Mouse (Mus musculus): ENCODE measurements around the gene Txndc5. TPM values are rescaled to one million over a fixed set of nuclear protein-coding genes. Genes with fewer than 3 reads are reported as not detected.
A peak's percentile ranks its signal among the peaks of the same experiment; 100 is the strongest.

The Txndc5 gene
- polyA plus RNA-seq, 1 experiment from 2014 or later, result 60.5 TPM

DNA sequence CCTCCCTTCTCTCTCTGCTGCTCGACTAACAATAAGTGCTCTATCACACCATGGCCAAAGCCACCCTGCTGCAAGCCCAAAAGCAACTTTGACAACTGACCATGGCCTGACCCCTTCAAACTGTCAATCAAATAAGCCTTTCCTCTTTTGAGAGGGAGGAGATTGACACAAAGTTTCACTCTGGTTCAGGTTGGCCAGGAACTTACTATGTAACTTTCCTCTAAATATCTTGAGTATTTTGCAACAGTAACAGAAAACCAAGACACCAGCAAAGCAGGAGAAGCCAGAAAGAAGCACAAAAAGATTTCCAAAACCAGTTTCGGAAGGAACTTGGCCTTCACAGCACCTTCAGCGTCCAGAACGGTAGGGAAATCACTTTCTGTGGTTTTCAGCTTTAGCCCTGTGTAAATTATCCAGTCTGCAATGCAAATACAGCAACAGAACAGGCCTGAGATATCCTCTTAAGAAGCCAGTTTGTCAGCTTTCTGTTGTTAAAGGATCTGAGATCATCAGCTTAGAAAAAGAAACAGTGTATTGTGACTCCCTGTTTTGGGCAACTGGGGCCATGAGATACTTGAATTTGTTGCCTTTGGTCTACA lies 6.5 kb downstream of the Txndc5 start:
- 76% methylated on average over 4 of the region's 4 CpGs for WGBS
- no peak overlapping the region for H3K4me3 ChIP-seq
- ATAC-seq (replicated peaks), result no peak
- peaks cover 7% of the 10 kb centered on the region for H3K4me1 ChIP-seq
- H3K36me3 ChIP-seq, result peaks cover 13% of the 10 kb centered on the region
- H3K9ac ChIP-seq (replicated peaks), result no peak overlapping the region
- no peaks in the 10 kb centered on the region for H3K27me3 ChIP-seq
- H3K9me3 ChIP-seq, result no peaks in the 10 kb centered on the region
- no peak overlapping the region for H3K27ac ChIP-seq (replicated peaks)
- no peak overlapping the region for H3K4me2 ChIP-seq (replicated peaks)

DNA sequence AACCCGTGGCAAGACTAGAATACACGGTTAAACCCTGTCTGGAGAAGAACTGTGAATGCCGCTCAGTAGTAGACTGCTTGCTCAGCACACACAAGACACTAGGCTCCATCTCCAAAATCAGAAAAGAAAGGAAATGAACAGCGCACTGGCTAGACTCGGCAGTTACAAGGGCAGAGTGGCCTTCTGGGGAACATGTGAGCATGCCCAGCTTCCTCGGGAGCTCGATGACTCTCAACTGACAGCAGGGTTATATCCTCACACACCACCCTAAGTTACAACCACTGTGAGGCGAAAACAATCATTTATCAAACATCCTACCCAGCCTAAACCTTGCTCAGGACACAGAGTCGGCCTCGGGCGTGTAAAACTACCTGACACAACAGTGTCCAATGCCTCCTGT lies 8.3 kb downstream of the Txndc5 start:
- Histone ChIP-seq H3K4me2 (replicated peaks) (no peak overlapping the region), H3K36me3 (peaks cover 16% of the 10 kb centered on the region), H3K27me3 (no peaks in the 10 kb centered on the region), H3K4me1 (peaks cover 3% of the 10 kb centered on the region; the same call in 1 of the 2 replicates), H3K27ac (replicated peaks) (no peak overlapping the region), H3K4me3 (no peak overlapping the region), H3K9me3 (no peaks in the 10 kb centered on the region), H3K9ac (replicated peaks) (no peak overlapping the region)
- 95% methylated on average over 11 of the region's 11 CpGs for WGBS
- ATAC-seq (replicated peaks), result no peak

DNA sequence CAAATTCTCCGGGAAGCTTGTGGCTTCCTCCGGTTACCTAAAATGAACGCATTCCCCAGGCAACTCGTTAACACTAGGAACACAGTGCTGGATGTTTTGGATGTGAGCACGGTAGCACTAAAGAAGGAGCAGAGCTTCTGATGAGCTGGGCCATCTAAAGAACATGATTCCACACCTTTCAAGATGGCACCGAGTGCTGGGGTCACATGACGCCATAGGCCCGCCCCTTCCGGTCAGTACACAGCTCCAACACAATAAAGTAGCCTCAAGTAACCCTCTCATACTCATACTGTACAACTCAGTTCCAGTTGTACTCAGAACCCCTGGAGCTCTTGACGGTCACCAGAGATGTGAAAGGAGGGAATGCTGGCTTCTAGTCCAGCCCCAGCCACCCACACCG lies 12.0 kb downstream of the Txndc5 start:
- Histone ChIP-seq H3K4me3 (no peak overlapping the region), H3K27ac (replicated peaks) (no peak overlapping the region), H3K36me3 (peaks cover 16% of the 10 kb centered on the region), H3K9me3 (no peaks in the 10 kb centered on the region), H3K4me1 (no peaks in the 10 kb centered on the region), H3K9ac (replicated peaks) (no peak overlapping the region), H3K4me2 (replicated peaks) (no peak overlapping the region), H3K27me3 (no peaks in the 10 kb centered on the region)
- WGBS, result 88% methylated on average over 11 of the region's 11 CpGs
- ATAC-seq (replicated peaks), result no peak

DNA sequence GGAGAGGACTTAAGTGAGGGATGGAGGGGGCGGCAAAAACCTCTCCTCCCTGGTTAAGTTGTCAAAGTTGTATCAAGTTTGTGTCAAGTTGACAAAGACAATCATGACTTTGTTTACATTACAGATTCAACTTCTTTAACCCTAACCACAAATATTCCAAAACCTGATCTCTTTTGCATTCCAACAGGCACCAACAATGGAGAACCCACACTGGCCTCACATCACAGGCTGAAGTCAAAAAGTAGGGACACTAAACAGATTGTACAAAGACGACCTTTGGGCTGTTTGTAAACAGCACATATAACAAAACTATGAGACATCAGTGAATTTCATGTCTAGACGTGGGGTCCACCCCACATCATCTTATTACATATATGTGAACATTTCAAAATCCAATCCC lies 12.8 kb downstream of the Txndc5 start:
- Histone ChIP-seq H3K27me3 (no peaks in the 10 kb centered on the region), H3K4me2 (replicated peaks) (no peak overlapping the region), H3K9me3 (no peaks in the 10 kb centered on the region), H3K36me3 (peaks cover 16% of the 10 kb centered on the region), H3K4me3 (no peak overlapping the region), H3K9ac (replicated peaks) (no peak overlapping the region), H3K27ac (replicated peaks) (no peak overlapping the region), H3K4me1 (no peaks in the 10 kb centered on the region)
- 88% methylated on average over 3 of the region's 3 CpGs for WGBS
- ATAC-seq (replicated peaks), result no peak

DNA sequence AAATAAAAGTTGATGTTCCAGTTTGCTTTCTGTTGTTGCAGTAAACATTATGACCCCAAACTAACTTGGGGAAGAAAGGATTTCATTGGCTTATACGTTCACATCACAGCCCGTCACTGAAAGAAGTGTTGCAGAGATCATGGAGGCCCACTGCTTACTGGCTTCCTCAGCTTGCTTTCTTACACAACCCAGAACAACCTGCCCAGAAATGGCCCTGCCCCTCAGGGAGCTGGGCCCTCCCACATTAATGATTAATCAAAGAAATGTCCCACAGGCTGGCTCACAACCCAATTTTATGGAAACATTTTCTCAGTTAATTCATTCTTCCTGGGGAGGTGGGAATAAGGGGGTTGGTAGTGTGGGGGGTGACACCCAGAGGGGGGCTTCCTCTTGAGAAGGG lies 13.2 kb downstream of the Txndc5 start:
- Histone ChIP-seq H3K4me3 (no peak overlapping the region), H3K36me3 (peaks cover 16% of the 10 kb centered on the region), H3K27me3 (no peaks in the 10 kb centered on the region), H3K9ac (replicated peaks) (no peak overlapping the region), H3K27ac (replicated peaks) (no peak overlapping the region), H3K4me1 (no peaks in the 10 kb centered on the region), H3K4me2 (replicated peaks) (no peak overlapping the region), H3K9me3 (no peaks in the 10 kb centered on the region)
- WGBS, result 89% methylated on average over 2 of the region's 2 CpGs
- no peak for ATAC-seq (replicated peaks)

DNA sequence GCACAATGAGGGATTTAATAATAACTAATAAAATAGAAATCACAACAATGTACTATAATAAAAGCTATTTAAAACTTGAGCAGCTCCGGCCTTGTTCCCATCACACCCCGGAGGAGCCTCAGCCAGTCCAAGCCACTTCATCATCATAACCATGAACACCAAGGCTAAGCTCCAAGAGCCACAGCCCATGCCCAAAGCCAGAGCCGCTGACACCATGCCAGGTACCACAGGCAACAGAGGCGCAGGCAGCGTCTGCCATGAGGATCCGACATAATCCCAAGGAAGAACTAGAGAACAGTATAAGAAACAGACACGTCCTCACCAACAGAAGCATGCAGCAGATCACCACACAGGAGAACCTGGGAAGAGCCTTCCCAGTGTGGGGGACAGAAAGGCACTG lies 14.7 kb downstream of the Txndc5 start:
- no peaks in the 10 kb centered on the region for H3K27me3 ChIP-seq
- H3K4me1 ChIP-seq, result no peaks in the 10 kb centered on the region
- no peak overlapping the region for H3K9ac ChIP-seq (replicated peaks)
- no peak for ATAC-seq (replicated peaks)
- H3K4me2 ChIP-seq (replicated peaks), result no peak overlapping the region
- 94% methylated on average over 7 of the region's 7 CpGs for WGBS
- no peaks in the 10 kb centered on the region for H3K9me3 ChIP-seq
- H3K4me3 ChIP-seq, result no peak overlapping the region
- no peak overlapping the region for H3K27ac ChIP-seq (replicated peaks)
- peaks cover 16% of the 10 kb centered on the region for H3K36me3 ChIP-seq

DNA sequence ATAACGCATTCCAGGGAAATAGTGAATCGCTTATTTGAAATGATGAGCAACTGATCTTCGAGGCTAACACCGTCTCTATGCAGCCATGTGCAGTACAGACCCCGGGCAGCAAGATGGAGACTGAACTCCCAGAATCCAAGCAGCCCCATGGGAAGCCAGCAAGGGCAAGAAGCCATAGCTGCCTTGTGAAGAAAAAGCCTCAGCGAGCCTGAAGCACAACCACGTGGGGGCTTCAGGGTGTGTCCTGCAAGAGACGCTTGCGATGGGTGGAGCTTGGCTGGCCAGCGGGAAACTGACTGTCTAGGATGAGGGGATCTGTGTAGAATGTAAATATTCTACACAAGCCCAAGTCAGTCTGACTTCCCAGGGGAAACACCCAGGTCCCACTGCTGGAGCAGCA lies 16.6 kb downstream of the Txndc5 start:
- no peak overlapping the region for H3K4me2 ChIP-seq (replicated peaks)
- H3K9me3 ChIP-seq, result no peaks in the 10 kb centered on the region
- no peaks in the 10 kb centered on the region for H3K4me1 ChIP-seq
- no peak for ATAC-seq (replicated peaks)
- no peak overlapping the region for H3K9ac ChIP-seq (replicated peaks)
- WGBS, result 90% methylated on average over 10 of the region's 10 CpGs
- H3K4me3 ChIP-seq, result no peak overlapping the region
- H3K36me3 ChIP-seq, result peaks cover 4% of the 10 kb centered on the region; the same call in 1 of the 2 replicates
- H3K27ac ChIP-seq (replicated peaks), result no peak overlapping the region
- no peaks in the 10 kb centered on the region for H3K27me3 ChIP-seq

DNA sequence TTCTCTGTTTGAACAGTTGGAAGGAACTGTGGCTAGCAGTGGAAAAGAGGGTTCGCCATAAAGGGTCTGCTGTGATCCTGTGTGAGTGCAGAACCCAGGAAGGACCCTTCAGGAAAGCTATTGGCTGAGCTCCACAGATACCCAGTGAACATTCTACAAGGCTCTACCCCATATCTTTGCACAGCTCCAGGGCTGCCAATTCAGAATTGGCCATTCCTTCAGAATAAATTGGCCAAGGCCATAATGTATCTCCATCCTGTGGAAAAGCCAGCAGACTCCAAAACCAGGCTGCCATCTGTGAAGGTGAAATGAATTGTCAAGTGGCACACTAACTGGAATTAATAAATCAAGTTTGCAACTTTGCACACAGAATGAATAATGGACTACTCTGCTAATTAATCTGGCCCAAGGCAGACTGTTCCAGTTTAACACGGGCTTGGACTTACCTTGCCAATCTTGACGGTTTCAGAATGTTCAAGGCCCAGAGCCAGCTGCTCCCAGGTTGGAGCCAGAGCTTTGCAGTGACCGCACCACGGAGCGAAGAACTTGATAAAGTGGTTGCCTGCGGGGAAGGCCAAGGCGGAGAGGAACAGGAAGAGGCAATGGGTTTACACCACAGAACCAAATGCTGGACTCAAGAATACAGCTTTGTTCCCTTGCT lies 18.8 kb downstream of the Txndc5 start:
- no peaks in the 10 kb centered on the region for H3K27me3 ChIP-seq
- no peak overlapping the region for H3K4me3 ChIP-seq
- no peaks in the 10 kb centered on the region for H3K9me3 ChIP-seq
- ATAC-seq (replicated peaks), result 0 out of 2 replicates have a peak, but pooled peaks have one; percentile 48
- H3K4me1 ChIP-seq, result no peaks in the 10 kb centered on the region
- H3K36me3 ChIP-seq, result peaks cover 10% of the 10 kb centered on the region; the same call in 1 of the 2 replicates
- 83% methylated on average over 8 of the region's 8 CpGs for WGBS
- H3K27ac ChIP-seq (replicated peaks), result no peak overlapping the region
- no peak overlapping the region for H3K9ac ChIP-seq (replicated peaks)
- no peak overlapping the region for H3K4me2 ChIP-seq (replicated peaks)

DNA sequence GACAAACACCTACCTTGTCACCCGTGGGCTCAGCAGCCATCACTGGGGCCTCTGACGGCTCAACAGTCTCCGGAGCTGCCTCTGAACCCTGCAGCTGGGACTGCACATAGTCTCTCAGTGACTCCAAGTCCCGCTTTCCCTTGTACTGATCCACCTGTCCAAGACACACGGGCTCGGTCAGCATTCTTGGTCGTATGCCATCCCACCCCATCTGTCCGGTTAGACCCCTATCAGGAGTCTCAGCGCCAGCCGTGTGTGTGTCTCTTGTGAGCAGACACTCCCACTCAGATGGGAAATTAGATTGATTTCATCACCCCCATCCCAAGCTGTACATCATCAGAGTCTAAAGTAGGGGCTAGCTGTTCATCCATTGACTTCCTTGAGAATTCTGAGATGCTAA lies 21.7 kb downstream of the Txndc5 start:
- Histone ChIP-seq H3K9me3 (no peaks in the 10 kb centered on the region), H3K27me3 (no peaks in the 10 kb centered on the region), H3K36me3 (peaks cover 19% of the 10 kb centered on the region; the same call in 1 of the 2 replicates), H3K27ac (replicated peaks) (no peak overlapping the region), H3K4me1 (no peaks in the 10 kb centered on the region), H3K4me3 (no peak overlapping the region), H3K4me2 (replicated peaks) (no peak overlapping the region), H3K9ac (replicated peaks) (no peak overlapping the region)
- ATAC-seq (replicated peaks), result no peak
- WGBS, result 96% methylated on average over 10 of the region's 10 CpGs

DNA sequence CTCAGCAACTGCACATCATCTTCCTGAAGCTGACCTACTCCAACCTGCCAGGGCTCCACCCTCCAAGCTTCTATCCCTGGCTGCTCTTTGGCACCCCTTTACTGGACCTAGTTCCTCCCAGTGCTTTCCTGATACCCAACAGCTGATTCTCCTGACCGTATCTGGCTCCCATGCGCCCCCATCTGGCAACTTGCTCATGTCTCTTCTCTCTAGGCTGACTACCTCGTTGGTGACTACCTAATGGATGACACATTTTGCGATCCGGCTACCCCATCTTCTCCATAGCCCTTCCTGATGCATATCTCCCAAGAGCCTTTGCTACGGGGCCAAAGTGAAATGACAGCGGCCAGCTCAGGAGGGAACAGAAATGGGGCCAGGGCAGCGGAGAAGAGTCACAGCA lies 22.3 kb downstream of the Txndc5 start:
- no peak overlapping the region for H3K9ac ChIP-seq (replicated peaks)
- no peak for ATAC-seq (replicated peaks)
- no peak overlapping the region for H3K4me2 ChIP-seq (replicated peaks)
- H3K27me3 ChIP-seq, result no peaks in the 10 kb centered on the region
- H3K4me1 ChIP-seq, result no peaks in the 10 kb centered on the region
- peaks cover 25% of the 10 kb centered on the region; the same call in 1 of the 2 replicates for H3K36me3 ChIP-seq
- 87% methylated on average over 8 of the region's 8 CpGs for WGBS
- no peaks in the 10 kb centered on the region for H3K9me3 ChIP-seq
- no peak overlapping the region for H3K27ac ChIP-seq (replicated peaks)
- no peak overlapping the region for H3K4me3 ChIP-seq

DNA sequence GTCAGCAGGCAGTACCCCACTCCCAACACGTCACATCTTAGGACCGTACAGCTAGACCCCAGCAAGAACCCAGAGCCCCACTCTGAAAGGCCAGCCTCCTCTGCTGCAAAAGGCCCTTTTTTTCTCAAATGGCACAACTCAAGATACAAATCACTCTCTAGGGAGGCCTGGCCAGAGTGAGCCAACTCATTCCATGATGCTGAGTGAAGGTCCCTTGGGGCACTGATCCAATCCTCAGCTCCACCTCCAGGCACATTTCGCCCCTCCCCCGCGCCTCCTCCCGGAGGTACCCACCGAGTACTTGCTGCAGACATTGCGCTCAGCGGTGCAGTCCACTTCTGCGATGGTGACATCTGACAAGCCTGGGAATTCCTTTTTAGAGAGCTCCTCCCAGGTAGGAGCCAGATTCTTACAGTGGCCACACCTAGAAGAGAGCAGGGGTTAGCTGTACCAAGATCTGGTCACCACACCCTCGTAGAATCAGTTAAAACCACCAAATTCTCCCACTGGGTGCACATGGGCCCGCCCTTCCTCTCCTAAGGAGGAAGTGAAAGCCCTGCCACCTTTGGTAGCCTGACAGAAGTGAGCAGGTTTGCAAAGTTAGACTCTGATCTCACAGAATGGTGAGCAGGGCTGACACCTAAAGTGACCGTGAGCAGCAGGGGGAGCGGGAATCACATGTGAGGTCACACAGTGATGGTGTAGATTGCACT lies 25.3 kb downstream of the Txndc5 start:
- no peak for ATAC-seq (replicated peaks)
- Histone ChIP-seq H3K4me3 (no peak overlapping the region), H3K4me1 (no peaks in the 10 kb centered on the region), H3K9me3 (no peaks in the 10 kb centered on the region), H3K9ac (replicated peaks) (no peak overlapping the region), H3K4me2 (replicated peaks) (no peak overlapping the region), H3K27me3 (no peaks in the 10 kb centered on the region), H3K27ac (replicated peaks) (no peak overlapping the region), H3K36me3 (peaks cover 37% of the 10 kb centered on the region)
- 91% methylated on average over 14 of the region's 14 CpGs for WGBS

DNA sequence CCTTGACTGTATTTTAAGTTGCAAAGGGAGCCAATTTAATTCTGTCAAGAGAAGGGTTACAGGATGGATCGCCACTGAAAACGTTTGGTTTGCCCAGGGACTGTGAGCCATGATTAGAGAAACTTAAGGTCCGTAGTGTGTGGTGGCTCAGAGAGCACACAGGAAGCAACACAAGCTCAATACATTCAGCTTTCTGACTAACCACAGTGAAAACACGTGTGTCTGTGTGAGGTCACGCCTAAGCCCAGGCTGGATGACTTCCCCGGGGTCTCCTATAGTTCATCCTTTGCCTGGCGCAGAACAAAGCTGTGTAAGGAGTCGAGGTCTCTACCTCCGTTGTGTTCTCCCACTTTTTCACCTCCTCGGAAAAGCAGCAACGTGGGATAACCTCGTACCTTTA lies 27.3 kb downstream of the Txndc5 start:
- H3K4me3 ChIP-seq, result no peak overlapping the region
- H3K4me1 ChIP-seq, result no peaks in the 10 kb centered on the region
- peaks cover 32% of the 10 kb centered on the region for H3K36me3 ChIP-seq
- no peaks in the 10 kb centered on the region for H3K9me3 ChIP-seq
- no peak for ATAC-seq (replicated peaks)
- WGBS, result 92% methylated on average over 12 of the region's 12 CpGs
- no peak overlapping the region for H3K9ac ChIP-seq (replicated peaks)
- no peaks in the 10 kb centered on the region for H3K27me3 ChIP-seq
- H3K4me2 ChIP-seq (replicated peaks), result no peak overlapping the region
- H3K27ac ChIP-seq (replicated peaks), result no peak overlapping the region

Measured in forebrain, embryonic 15.5 days (tissue).